Mouse (Mus musculus) heart, adult 2 months (tissue): ENCODE measurements around the gene Zcchc14. TPM values are rescaled to one million over a fixed set of nuclear protein-coding genes. Genes with fewer than 3 reads are reported as not detected.
A peak's percentile ranks its signal among the peaks of the same experiment; 100 is the strongest.

Experiments
- DNase-seq, 2 experiments: peaks; one replicate each; pipeline ENCODE4 v3.0.0; 2021
- H3K27ac ChIP-seq: fragments of 200-600 bp; 2 replicates; pipeline ENCODE4 v1.8.1; 2022
- H3K27me3 ChIP-seq: fragments of 200-500 bp; 2 replicates; pipeline ENCODE4 v1.6.1; 2012; ENCODE audit warnings: mild to moderate bottlenecking, low read length, inconsistent platforms, mixed read lengths; ENCODE audit not compliant: control insufficient read depth, insufficient read depth
- H3K36me3 ChIP-seq: fragments of 200-500 bp; 2 replicates; pipeline ENCODE4 v1.6.1; 2012; ENCODE audit warnings: low read length, inconsistent platforms; ENCODE audit not compliant: control insufficient read depth, insufficient read depth
- H3K4me1 ChIP-seq: fragments of 200-500 bp; 2 replicates; pipeline ENCODE4 v1.6.1; 2011; ENCODE audit warnings: low read length; ENCODE audit not compliant: control insufficient read depth, insufficient read depth
- H3K4me3 ChIP-seq: fragments of 200-600 bp; 2 replicates; pipeline ENCODE4 v1.8.1; 2022
- H3K79me2 ChIP-seq: fragments of 200-500 bp; replicated peaks from 2 replicates; pipeline ENCODE4 v1.6.1; 2012; ENCODE audit warnings: mild to moderate bottlenecking, inconsistent platforms, low read length, moderate library complexity, mixed read lengths; ENCODE audit not compliant: control insufficient read depth, insufficient read depth
- H3K9ac ChIP-seq: fragments of 200-500 bp; 2 replicates; pipeline ENCODE4 v1.6.1; 2012; ENCODE audit warnings: low read depth, mild to moderate bottlenecking, control low read depth, inconsistent platforms, low read length, mixed read lengths
- CTCF ChIP-seq: fragments of 200-600 bp; IDR thresholded peaks from 2 replicates; pipeline ENCODE4 v1.8.1; 2022; ENCODE audit warnings: antibody characterized with exemption, mild to moderate bottlenecking, moderate library complexity
- EP300 ChIP-seq: fragments of 200-500 bp; IDR thresholded peaks from 2 replicates; pipeline ENCODE4 v1.6.1; 2011; ENCODE audit warnings: low read depth, low read length, control low read depth; ENCODE audit not compliant: insufficient read depth
- POLR2A ChIP-seq: fragments of 200-500 bp; IDR thresholded peaks from 2 replicates; pipeline ENCODE4 v1.6.1; 2011; ENCODE audit warnings: mild to moderate bottlenecking, low read depth, low read length, control low read depth; ENCODE audit not compliant: insufficient read depth
- WGBS: fragments of 180-500 bp; shearing (Covaris S2); methylation state at CpG from one replicate; pipeline ENCODE4 v1.1.7; 2018; 5-methylcytosine and 5-hydroxymethylcytosine counted together
- intact Hi-C: fragments of 180-260 bp; cut with DNase I; formaldehyde crosslinking; loops from one replicate; pipeline ENCODE4 v1.15.1; 2025
- polyA plus RNA-seq: library from polyadenylated mRNA; depleted of rRNA; stranded (reverse); fragments of >200 nt; gene quantifications from 2 replicates; pipeline ENCODE4 v1.2.3, GENCODE M21; 2012
- total RNA-seq, 2 experiments: library from RNA; stranded (reverse); gene quantifications; 2 replicates each; pipeline ENCODE4 v1.2.3; 2021

The Zcchc14 gene
- total and polyA plus RNA-seq, 3 experiments: 17.6 to 30.0 (median 28.5) TPM

DNA sequence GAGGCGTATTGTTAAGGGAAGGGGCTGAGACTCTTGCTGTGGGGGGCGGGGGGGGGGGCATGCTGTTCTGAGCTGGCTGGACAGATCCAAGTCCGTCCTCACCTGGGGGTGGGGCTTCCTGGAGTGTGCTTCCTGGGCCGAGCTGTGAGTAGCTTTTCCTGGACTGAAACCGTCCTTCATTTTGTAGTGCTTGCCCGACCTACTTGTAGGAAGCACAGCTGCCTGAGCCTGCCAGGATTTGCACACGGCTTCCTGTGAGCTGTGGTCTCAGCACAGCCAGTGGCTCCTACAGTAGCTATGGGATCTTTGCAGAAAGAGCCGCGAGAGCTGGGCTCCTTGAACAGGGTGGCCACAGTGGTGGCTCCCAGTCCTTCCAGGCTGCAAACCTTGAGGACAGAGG is 58.7 kb downstream of the Zcchc14 start:
- Histone ChIP-seq H3K4me1 (peaks cover 26% of the 10 kb centered on the region), H3K79me2 (peaks cover 9% of the 10 kb centered on the region), H3K27ac (peak overlapping the region; percentile 76), H3K4me3 (no peak overlapping the region), H3K36me3 (peaks cover 5% of the 10 kb centered on the region; the same call in 1 of the 2 replicates), H3K27me3 (no peaks in the 10 kb centered on the region), H3K9ac (no peak overlapping the region)
- DNase-seq: peak; percentile 62 to 69
- TF ChIP-seq EP300 (0 out of 2 replicates have a peak, but pooled peaks have one; percentile 42), POLR2A (no peak)
- intact Hi-C loops: no loop called here
- WGBS: 25% methylated on average over 9 of the region's 9 CpGs

DNA sequence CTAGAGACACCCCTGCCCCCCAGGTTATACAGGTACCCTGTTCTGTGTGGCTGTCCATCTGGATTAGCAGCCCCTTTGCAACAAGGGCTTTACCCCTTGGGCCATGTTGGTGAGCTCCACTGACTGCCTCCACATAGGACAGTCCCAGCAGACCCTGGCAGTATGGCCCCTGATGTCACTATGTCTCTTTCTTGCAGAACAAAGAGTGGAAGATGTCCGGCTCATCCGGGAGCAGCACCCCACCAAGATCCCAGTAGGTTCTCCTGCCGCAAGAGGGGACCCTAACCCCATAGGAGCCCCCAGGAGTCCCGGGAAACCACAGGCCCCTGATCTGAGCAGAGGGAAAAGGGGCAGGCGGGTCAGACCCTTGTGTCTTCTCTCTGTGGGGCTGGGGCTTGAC is 59.4 kb downstream of the Zcchc14 start:
- Histone ChIP-seq H3K4me1 (peaks cover 26% of the 10 kb centered on the region), H3K79me2 (peaks cover 9% of the 10 kb centered on the region), H3K27me3 (no peaks in the 10 kb centered on the region), H3K9ac (no peak overlapping the region), H3K4me3 (no peak overlapping the region; the same call in 1 of the 2 replicates), H3K36me3 (peaks cover 5% of the 10 kb centered on the region; the same call in 1 of the 2 replicates), H3K27ac (peak overlapping the region; percentile 32; the same call in 1 of the 2 replicates)
- 84% methylated on average over 5 of the region's 5 CpGs for WGBS
- DNase-seq: peak in 1 of 2 experiments; percentile 20
- no peak for TF ChIP-seq CTCF
- TF ChIP-seq POLR2A: no peak
- TF ChIP-seq EP300: no peak
- intact Hi-C loops: no loop called here

DNA sequence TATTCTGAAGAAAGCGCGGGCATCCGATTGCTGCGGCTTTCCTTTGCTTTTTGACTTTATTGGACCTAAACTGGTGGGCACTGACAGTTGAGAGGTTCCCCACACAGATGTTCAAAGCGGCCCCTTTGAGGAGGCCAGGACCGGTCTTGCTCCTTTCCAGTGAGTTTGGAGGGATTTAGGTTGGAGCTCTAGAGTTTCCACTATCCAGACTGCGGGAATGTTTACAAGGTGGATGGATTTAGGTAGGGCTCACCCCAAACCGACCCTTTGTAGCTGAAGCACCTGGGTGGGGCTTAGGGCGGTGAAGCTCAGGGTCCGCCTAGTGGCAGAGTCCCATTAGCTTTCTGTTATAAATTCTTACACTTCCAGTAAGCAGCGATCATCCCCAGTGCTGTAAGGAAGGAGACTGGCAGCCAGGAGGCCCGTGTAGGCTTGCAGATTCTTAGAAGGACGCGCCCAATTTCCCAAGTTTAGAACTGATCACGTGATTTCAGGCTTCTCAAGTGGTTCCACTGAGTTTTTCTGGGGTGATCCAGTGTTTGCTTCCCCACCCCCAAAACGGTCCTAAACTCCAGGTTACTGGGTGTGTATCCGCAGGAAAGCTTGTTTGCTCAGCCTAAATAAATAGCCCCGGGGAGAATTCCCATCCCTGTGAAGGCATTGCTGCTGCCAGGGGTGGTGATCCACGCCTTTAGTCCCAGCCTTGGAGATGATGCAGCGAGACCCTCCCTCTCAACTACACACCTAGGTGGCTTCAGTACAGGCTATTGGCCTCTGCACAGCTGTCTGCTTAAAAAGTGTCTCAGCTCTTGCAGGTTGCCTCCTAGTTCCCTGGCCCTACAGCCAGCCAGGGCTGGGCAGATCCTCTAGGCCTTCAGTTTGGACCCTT is 61.3 kb downstream of the Zcchc14 start:
- H3K9ac ChIP-seq: peak overlapping the region; percentile 97
- peaks cover 5% of the 10 kb centered on the region; the same call in 1 of the 2 replicates for H3K36me3 ChIP-seq
- H3K79me2 ChIP-seq: peaks cover 9% of the 10 kb centered on the region
- WGBS: 12% methylated on average over 20 of the region's 20 CpGs
- peak; percentile 54 for DNase-seq
- intact Hi-C loops: no loop called here
- no peak for TF ChIP-seq EP300
- peak; percentile 71 for TF ChIP-seq CTCF
- no peaks in the 10 kb centered on the region for H3K27me3 ChIP-seq
- peak overlapping the region; percentile 99 for H3K27ac ChIP-seq
- peak overlapping the region; percentile 82 for H3K4me3 ChIP-seq
- peaks cover 26% of the 10 kb centered on the region for H3K4me1 ChIP-seq

DNA sequence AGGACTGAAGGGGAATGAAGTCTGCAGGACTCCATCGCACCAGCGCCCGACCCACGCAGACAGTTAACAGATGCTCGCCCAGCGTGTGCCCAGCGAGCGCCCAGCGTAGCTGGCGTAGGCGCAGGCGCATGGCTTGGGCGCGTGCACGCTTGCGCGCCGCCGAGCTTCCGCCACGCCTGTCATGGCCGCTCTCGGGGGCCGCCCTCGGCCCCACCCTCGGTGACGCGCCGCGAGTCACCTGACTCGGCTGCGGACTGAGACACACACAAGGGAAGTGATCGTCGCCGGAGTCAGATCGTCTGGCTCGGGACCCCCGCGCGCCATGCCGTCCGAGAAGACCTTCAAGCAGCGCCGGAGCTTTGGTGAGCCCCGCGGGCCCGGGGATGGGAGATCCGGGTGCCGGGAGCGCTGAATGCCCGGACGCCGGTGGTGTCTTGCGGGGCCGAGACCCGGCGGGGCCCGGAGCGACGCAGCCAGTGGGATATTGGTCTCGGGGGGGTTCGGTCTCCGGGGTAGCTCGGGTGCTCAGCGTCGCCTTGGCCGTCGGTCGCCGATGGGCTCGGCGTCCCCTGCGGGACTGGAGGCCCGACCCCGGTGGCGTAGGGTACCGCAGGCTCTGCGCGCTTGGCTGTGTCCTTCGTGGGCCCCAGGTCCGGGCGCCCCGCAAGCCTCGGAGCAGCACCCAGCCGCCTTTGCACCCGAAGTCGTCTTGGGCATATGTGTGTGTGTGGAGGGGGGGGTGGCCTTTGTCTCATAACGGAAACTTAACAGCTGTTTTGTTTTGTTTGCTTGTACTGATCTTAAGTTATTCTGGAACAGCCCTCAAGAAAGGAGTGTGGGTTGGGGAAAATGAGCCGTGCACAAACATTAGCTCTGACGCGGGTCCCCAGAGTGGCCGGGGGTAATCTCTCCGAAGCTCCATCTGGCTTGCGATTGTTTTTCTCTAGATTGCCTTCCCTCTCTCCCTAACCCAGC is 62.2 kb downstream of the Zcchc14 start, which contains the start of gene Map1lc3b:
Map1lc3b (plus strand) TSS at position 159 of the 975 bp plus-strand sequence.
- no peaks in the 10 kb centered on the region for H3K27me3 ChIP-seq
- H3K79me2 ChIP-seq: peaks cover 9% of the 10 kb centered on the region
- H3K27ac ChIP-seq: peak within 1 kb of the TSS; percentile 99
- H3K36me3 ChIP-seq: peaks cover 5% of the 10 kb centered on the region; the same call in 1 of the 2 replicates
- H3K4me3 ChIP-seq: peak within 1 kb of the TSS; percentile 82
- H3K9ac ChIP-seq: peak within 1 kb of the TSS; percentile 97
- intact Hi-C loops: no loop called here
- WGBS: under 1% methylated on average over 94 of the region's 94 CpGs
- no peak for TF ChIP-seq CTCF
- peak; percentile 86; the same call in 1 of the 2 replicates for TF ChIP-seq EP300
- peak; percentile 90 for TF ChIP-seq POLR2A
- H3K4me1 ChIP-seq: peaks cover 26% of the 10 kb centered on the region
- DNase-seq: peak; percentile 97 to 100

DNA sequence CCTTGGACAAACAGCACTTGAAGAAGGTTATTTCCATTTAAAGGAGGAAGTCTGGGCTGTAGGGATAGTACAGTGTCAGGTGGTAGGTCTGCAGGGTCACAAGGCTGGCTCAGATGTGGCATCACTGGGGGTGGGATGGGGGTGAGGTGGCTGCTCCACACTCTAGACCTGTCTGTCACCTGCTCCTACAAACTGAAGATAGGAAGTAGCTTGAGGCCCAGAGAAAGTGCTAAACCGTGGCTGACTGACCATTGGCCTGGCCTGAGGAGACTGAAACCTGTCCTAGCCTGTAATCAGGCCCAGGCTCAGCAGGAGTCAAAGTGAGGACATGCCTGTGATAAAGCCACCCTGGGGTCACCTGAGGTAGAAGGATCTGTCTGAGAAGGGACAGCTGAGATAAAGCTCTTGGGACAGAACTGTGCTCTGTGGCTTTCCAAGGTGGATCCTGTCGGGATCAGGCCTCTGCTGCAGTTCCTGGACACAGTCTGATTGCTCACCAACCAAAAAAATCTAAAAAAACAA is 63.4 kb downstream of the Zcchc14 start:
- 29% methylated on average over 2 of the region's 2 CpGs for WGBS
- H3K36me3 ChIP-seq: peaks cover 5% of the 10 kb centered on the region; the same call in 1 of the 2 replicates
- H3K4me3 ChIP-seq: no peak overlapping the region
- no peak overlapping the region for H3K9ac ChIP-seq
- TF ChIP-seq POLR2A (no peak), CTCF (no peak), EP300 (no peak)
- DNase-seq: no peak
- intact Hi-C loops: no loop called here
- no peak overlapping the region; the same call in 1 of the 2 replicates for H3K27ac ChIP-seq
- H3K79me2 ChIP-seq: peaks cover 9% of the 10 kb centered on the region
- H3K27me3 ChIP-seq: no peaks in the 10 kb centered on the region
- H3K4me1 ChIP-seq: peaks cover 25% of the 10 kb centered on the region
